Mouse (Mus musculus) kidney, postnatal 10 days (tissue): Measurements from ENCODE around the gene Lsm4.

ENCODE experiments used
- DNase-seq: peaks from one replicate; pipeline ENCODE4 v3.0.0; 2021; ENCODE audit warnings: mixed read lengths

Lsm4 gene

GRCm38 (mm10) chr8:70650351-70650750 lies 22.7 kb upstream of the Lsm4 start:
- DNase-seq = no peak

- peak; percentile 87 for DNase-seq
Measured at GRCm38 (mm10) chr8:70653226-70653625, 19.8 kb upstream of the Lsm4 start.

- DNase-seq = no peak
Measured at GRCm38 (mm10) chr8:70654121-70654520, 18.9 kb upstream of the Lsm4 start.

- DNase-seq = no peak
Measured at GRCm38 (mm10) chr8:70655469-70655868, 17.6 kb upstream of the Lsm4 start.

GRCm38 (mm10) chr8:70656193-70656790 lies 16.8 kb upstream of the Lsm4 start:
- DNase-seq = no peak

GRCm38 (mm10) chr8:70657214-70657613 lies 15.8 kb upstream of the Lsm4 start:
- no peak for DNase-seq

GRCm38 (mm10) chr8:70657739-70658138 lies 15.3 kb upstream of the Lsm4 start:
- DNase-seq = no peak

GRCm38 (mm10) chr8:70658897-70659603 lies 14.0 kb upstream of the Lsm4 start:
- DNase-seq = no peak

- peak; percentile 98 for DNase-seq
Measured at GRCm38 (mm10) chr8:70659604-70660272, 13.3 kb upstream of the Lsm4 start.

GRCm38 (mm10) chr8:70660273-70660725 lies 12.7 kb upstream of the Lsm4 start, which contains the start of gene Pgpep1:
TSS of gene Pgpep1 (minus strand) at chr8:70660388.
- peak; percentile 72 for DNase-seq

GRCm38 (mm10) chr8:70663691-70664090 lies 9.4 kb upstream of the Lsm4 start:
- DNase-seq = no peak

GRCm38 (mm10) chr8:70664631-70665030 lies 8.4 kb upstream of the Lsm4 start:
- no peak for DNase-seq

- DNase-seq = peak; percentile 73
Measured at GRCm38 (mm10) chr8:70665599-70665998, 7.4 kb upstream of the Lsm4 start.

GRCm38 (mm10) chr8:70667071-70667470 lies 6.0 kb upstream of the Lsm4 start:
- peak; percentile 49 for DNase-seq

GRCm38 (mm10) chr8:70671615-70672324 lies 1.3 kb upstream of the Lsm4 start:
- DNase-seq = peak; percentile 80

- DNase-seq = no peak
Measured at GRCm38 (mm10) chr8:70672325-70673078, 546 bp upstream of the Lsm4 start.

GRCm38 (mm10) chr8:70674109-70674508 lies 1.1 kb downstream of the Lsm4 start:
- no peak for DNase-seq

GRCm38 (mm10) chr8:70674716-70675115 lies 1.7 kb downstream of the Lsm4 start:
- peak; percentile 36 for DNase-seq

GRCm38 (mm10) chr8:70675336-70675735 lies 2.3 kb downstream of the Lsm4 start:
- DNase-seq = no peak

- peak; percentile 58 for DNase-seq
Measured at GRCm38 (mm10) chr8:70677451-70678080, 4.5 kb downstream of the Lsm4 start.

- no peak for DNase-seq
Measured at GRCm38 (mm10) chr8:70678679-70679078, 5.6 kb downstream of the Lsm4 start.

- DNase-seq = no peak
Measured at GRCm38 (mm10) chr8:70679404-70679803, 6.4 kb downstream of the Lsm4 start.
